Mouse (Mus musculus) thymus, postnatal 14 days (tissue): ENCODE measurements at regions not wholly inside any gene's neighbourhood (a gene's known extent, or its start where the extent isn't known, plus 50 kb on each side); places are given as distances from the start of the nearest gene placed in this dataset.
A peak's percentile ranks its signal among the peaks of the same experiment; 100 is the strongest.

ENCODE experiments used
- DNase-seq: peaks from one replicate; pipeline ENCODE4 v3.0.0; 2021

DNA sequence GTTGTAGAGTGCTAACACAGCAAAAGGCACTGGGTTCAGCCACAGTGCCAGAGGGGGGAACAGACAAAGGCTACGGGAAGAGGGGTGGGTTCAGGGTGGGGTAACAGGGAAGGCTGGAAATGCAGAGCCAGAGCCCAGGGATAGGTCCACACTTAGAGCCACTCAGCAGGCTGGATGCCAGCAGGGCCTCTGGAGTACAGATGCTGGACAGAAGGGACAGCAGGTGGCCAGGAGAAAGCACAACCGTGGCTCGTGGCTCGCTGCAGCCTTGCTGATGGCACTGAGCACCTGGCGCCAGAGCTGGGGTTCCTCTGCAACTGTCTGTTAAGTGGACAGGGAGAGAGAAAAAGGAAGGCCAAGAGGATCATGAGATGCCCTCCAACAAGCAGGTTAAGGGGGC lies 174.2 kb downstream of the Mroh4 start:
- DNase-seq: no peak

DNA sequence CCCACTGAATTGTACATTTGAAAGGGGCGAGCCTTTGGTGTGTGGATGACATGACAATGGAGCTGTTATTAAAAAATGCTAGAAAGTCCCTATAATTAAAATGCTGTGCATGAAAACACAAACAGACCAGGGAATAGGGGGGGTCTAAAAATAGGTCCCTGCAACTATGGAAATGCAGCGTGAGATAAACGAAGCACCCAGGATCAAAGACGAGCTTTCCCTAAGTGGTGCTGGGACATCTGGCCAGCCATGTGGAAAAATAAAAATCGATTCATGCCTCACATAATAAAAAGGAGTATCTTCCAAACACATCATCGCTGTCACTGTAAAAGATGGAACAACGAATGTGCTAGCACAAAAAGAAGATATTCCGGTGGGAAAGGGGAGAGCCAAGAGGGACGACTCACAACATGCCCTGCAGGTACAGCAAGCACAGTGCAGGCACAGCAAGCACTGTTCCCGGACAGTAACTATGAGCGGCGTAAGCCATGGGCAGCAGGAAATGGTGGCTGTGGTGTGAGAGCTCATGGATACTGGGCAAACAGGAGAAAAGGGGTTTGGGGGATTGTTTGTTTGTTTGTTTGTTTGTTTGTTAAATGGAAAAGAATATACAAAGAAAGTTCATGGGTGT lies 176.7 kb downstream of the Mroh4 start:
- DNase-seq: no peak

GRCm38 (mm10) chr15:74458940-74459339 lies 177.2 kb downstream of the Mroh4 start:
- DNase-seq: no peak

GRCm38 (mm10) chr15:74457965-74458364 lies 178.2 kb downstream of the Mroh4 start:
- DNase-seq: no peak

DNA sequence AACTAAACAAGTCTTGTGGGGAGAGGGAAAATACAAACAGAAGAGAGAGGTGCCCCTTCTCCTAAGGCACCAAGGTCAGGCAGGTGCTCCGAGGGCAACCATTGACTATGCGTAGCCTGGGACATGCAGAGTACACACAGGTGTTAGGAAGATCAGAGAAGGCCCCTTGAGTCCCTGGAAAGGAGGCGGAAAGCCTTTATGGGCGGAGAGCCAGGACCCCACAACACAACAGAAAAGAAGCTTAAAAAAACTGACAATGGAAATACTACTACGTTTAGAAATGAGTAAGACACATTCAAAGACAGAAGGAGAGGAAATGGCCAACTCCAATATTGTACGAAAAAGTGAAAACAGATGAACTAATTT lies 179.5 kb downstream of the Mroh4 start:
- no peak for DNase-seq

GRCm38 (mm10) chr15:74455921-74456674 lies 180.1 kb downstream of the Mroh4 start:
- no peak for DNase-seq

- DNase-seq: no peak
Observed at GRCm38 (mm10) chr15:74454543-74454942, 181.6 kb downstream of the Mroh4 start.

DNA sequence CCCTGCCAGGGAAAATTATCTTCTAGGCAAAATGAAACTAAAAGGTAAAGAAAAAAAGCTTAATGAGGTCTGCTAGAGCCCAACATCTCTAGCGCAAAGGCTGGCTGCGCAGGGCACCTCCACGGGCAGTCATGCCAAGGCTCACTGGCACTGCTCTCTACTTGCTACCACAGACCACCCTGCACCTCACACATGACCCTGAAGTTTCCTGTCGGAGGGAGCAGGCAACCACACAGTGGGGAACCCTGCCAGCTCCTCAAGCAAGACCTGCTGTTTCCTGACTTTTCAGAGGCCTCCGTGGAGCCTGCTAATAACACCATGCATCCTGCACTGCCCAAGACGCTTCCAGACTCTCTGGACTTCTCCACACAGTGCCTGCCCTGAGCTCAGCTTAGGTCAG lies 182.3 kb downstream of the Mroh4 start:
- no peak for DNase-seq

- DNase-seq: no peak
Observed at GRCm38 (mm10) chr15:74452426-74452825, 183.7 kb downstream of the Mroh4 start.

DNA sequence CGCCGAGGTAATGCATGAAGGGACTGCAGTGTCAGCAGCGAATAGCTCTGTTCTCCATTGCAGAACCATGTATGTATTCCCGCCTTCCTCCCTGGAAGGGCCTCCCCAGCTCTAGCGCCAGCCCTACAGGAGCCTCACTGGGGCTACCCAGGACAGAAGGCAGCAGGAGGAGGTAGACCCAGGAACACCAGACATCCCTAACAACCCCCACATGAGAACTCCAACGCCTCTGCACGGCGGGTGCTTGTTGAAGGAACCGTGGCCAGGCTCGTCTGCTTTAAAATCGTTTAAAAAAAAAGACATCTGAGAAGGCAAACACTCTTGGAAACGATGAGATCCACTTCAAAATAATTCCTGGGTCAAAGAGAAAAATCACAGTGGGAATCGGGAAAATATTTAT lies 194.3 kb downstream of the Mroh4 start:
- no peak for DNase-seq

DNA sequence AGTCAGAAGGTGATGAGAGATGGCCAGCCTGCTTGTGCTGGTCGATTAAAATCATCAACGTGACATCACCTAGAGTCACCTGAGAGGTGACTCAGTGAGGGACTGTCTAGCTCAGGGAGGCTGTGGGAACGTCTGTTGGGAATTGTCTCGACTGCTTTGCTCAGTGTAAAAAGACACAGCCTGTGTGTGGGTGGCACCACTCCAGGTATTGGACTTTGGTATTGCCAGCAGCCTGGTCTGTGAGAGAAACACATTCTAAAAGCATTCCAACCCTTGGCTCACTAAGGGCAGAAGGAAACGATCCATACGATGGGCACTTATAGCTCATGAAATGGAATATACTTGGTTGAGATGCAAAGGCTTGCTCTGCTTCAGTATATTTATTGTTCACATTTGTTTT lies 209.2 kb downstream of the Mroh4 start:
- no peak for DNase-seq

GRCm38 (mm10) chr15:74423001-74423400 lies 213.2 kb downstream of the Mroh4 start:
- no peak for DNase-seq

GRCm38 (mm10) chr15:74420550-74420949 lies 215.6 kb downstream of the Mroh4 start:
- DNase-seq: no peak

DNA sequence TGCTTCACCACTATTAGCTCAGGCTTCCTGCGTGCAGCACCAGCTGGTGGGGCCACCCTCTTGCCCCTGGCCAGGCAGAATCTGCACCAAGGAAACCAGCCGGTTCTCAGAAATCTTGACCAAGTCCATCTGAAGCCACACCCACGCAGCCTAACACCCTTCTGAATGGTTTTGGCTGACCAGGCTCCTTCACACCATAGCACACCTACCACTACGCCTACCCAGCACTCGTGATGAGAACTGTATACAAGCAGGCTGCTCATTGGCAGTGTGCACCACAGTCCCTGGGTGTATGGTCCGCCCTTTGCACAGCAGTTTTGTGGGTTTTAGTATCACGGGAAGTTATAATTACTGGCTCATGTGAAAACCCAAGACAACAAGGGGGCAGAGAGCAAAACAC lies 217.5 kb downstream of the Mroh4 start:
- no peak for DNase-seq

GRCm38 (mm10) chr15:74413217-74413616 lies 222.9 kb downstream of the Mroh4 start:
- no peak for DNase-seq

DNA sequence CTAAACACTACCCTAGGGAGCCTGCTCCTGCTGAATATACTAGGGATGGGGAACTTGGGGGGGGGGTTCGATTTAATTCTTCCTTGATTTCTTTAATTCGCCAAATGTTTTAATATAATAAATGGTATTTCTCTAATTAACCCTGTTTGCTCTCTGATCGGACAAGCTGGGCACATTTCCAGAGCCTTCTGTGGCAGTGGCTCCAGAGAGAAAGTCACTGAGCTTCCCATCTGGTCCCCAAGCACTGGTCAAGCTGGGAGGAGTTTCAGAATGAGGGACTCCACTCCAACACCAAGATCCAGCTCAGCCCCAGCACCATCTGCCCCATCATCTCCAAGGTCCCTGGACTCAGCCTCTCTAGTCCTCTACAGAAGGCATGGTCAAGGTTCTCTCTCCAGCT lies 223.9 kb downstream of the Mroh4 start:
- DNase-seq: no peak

GRCm38 (mm10) chr15:74411097-74411496 lies 225.1 kb downstream of the Mroh4 start:
- peak; percentile 16 for DNase-seq

- DNase-seq: no peak
Observed at GRCm38 (mm10) chr15:74404866-74405265, 231.3 kb downstream of the Mroh4 start.

- DNase-seq: no peak
Observed at GRCm38 (mm10) chr15:74401275-74401674, 234.9 kb downstream of the Mroh4 start.

- DNase-seq: no peak
Observed at GRCm38 (mm10) chr15:74396029-74396428, 240.1 kb downstream of the Mroh4 start.

DNA sequence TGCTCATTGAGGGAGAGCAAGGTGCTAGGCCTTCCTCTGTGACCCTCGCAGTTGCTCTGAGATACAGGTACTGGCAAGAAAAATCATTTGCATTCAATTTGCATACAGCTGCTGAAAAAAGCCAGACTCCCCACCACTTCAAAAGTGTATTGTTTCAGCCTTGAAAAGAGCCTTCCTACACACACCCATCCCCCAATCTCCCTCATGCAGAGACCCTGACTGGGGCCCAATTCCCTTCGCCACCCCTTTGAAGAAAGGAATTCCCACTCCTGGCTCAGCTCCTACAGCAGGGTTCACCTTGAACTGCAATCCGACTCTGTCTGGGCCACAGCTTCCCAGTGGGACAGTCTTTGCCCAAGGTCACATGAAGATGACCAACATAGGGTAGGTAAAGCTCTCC lies 248.6 kb downstream of the Mroh4 start:
- no peak for DNase-seq

DNA sequence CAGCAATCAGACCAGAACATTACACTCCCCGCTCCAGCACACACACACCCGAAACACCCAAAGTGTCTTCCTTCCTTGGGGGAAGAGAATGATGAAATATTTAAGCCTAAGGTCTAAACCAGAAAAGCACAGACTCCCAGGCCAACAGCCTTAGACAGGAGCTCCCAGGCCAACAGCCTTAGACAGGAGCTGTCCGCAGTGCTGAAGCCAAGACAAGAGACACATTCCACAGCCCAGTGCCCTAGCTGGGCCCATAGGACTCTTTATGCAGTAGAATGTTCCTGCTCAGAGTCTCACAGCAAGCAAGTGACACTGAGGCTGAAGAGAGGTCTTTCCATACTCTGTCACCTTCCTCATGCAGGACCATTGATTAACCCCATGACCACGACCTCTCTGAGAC lies 253.6 kb downstream of the Mroh4 start:
- DNase-seq: no peak

- no peak for DNase-seq
Observed at GRCm38 (mm10) chr15:74379366-74379765, 256.8 kb downstream of the Mroh4 start.

GRCm38 (mm10) chr15:74369461-74369860 lies 266.7 kb downstream of the Mroh4 start:
- DNase-seq: no peak

DNA sequence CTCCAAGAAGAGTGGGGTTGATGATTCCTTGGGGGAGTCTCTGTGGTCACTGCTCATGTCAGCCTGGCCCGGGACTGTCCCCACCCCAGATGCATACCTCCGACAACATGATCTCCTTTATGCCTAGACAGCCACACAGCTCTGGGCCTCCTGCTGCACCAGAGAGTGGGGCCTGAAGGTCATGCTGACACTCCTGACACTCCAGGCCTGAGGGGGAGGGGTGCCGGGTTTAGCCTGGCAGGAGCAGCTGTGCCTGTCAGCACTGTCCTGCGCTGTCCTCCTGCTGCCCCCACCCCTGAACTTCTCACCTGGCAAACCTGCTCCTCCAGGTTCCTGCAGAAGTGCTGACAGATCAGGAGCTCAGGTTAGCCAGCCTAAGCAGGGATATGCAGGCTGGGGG lies 288.2 kb downstream of the Mroh4 start:
- DNase-seq: no peak
